Mouse (Mus musculus) lung, embryonic 15.5 days (tissue): Measurements from ENCODE around the gene Msi1. TPM values are rescaled to one million over a fixed set of nuclear protein-coding genes. Genes with fewer than 3 reads are reported as not detected.

Experiments
- ATAC-seq: fragments of 200-750 bp; cut with Nextera tagmentation; 2 replicates; pipeline ENCODE4 v1.8.0; 2017; ENCODE audit warnings: moderate number of reproducible peaks, borderline replicate concordance; ENCODE audit not compliant: low FRiP score, low TSS enrichment; ENCODE audit errors: extremely low read depth
- H3K27ac ChIP-seq: fragments of 300-500 bp; sonication (generic); 2 replicates; pipeline ENCODE4 v1.5.1; 2015; ENCODE audit warnings: moderate library complexity, mild to moderate bottlenecking, inconsistent platforms
- H3K27me3 ChIP-seq: fragments of 300-500 bp; sonication (generic); 2 replicates; pipeline ENCODE4 v1.6.1; 2015; ENCODE audit warnings: inconsistent platforms
- H3K36me3 ChIP-seq: fragments of 300-500 bp; sonication (generic); 2 replicates; pipeline ENCODE4 v1.6.1; 2015; ENCODE audit warnings: inconsistent platforms
- H3K4me1 ChIP-seq: fragments of 300-500 bp; sonication (generic); 2 replicates; pipeline ENCODE4 v1.6.1; 2015; ENCODE audit warnings: inconsistent platforms
- H3K4me2 ChIP-seq: fragments of 300-500 bp; sonication (generic); 2 replicates; pipeline ENCODE4 v1.6.1; 2015; ENCODE audit warnings: inconsistent platforms, mild to moderate bottlenecking, moderate library complexity
- H3K4me3 ChIP-seq: fragments of 300-500 bp; sonication (generic); 2 replicates; pipeline ENCODE4 v1.5.1; 2015; ENCODE audit warnings: mild to moderate bottlenecking, inconsistent platforms
- H3K9ac ChIP-seq: fragments of 300-500 bp; sonication (generic); 2 replicates; pipeline ENCODE4 v1.6.1; 2015; ENCODE audit warnings: inconsistent platforms
- H3K9me3 ChIP-seq: fragments of 300-500 bp; sonication (generic); 2 replicates; pipeline ENCODE4 v1.6.1; 2016; ENCODE audit warnings: inconsistent platforms
- WGBS: fragments of 180-500 bp; shearing (Covaris S2); methylation state at CpG from one replicate; pipeline ENCODE4 v1.1.7; 2015; 5-methylcytosine and 5-hydroxymethylcytosine counted together
- polyA plus RNA-seq: library from polyadenylated mRNA; unstranded; fragments of >200 nt; fragmentation: Nextera tagmentation; extraction: Ambion mirVana; gene quantifications from 2 replicates; pipeline ENCODE4 v1.2.1, GENCODE M21; 2015

The Msi1 gene
- polyA plus RNA-seq, 1 experiment from 2014 or later, result 9.4 TPM

- Histone ChIP-seq H3K27me3 (peaks cover 7% of the 10 kb centered on the region; the same call in 1 of the 2 replicates), H3K4me3 (no peak overlapping the region), H3K9me3 (no peaks in the 10 kb centered on the region), H3K4me2 (peak overlapping the region; percentile 16; the same call in 1 of the 2 replicates), H3K36me3 (no peaks in the 10 kb centered on the region), H3K27ac (no peak overlapping the region), H3K4me1 (0 out of 2 replicates have a peak, but pooled peaks cover 5% of the 10 kb centered on the region), H3K9ac (no peak overlapping the region)
- WGBS, result 19% methylated on average over 9 of the region's 9 CpGs
- ATAC-seq, result no peak
Observed at GRCm38 (mm10) chr5:115408110-115408509, 21.3 kb upstream of the Msi1 start.

GRCm38 (mm10) chr5:115415111-115416085 is 14.0 kb upstream of the Msi1 start:
- H3K4me3 ChIP-seq, result peak overlapping the region; percentile 27
- peaks cover 4% of the 10 kb centered on the region; the same call in 1 of the 2 replicates for H3K4me1 ChIP-seq
- H3K4me2 ChIP-seq, result peak overlapping the region; percentile 52
- H3K27ac ChIP-seq, result no peak overlapping the region
- peak overlapping the region; percentile 3; the same call in 1 of the 2 replicates for H3K9ac ChIP-seq
- peak; percentile 28; the same call in 1 of the 2 replicates for ATAC-seq
- no peaks in the 10 kb centered on the region for H3K36me3 ChIP-seq
- 38% methylated on average over 24 of the region's 24 CpGs for WGBS
- no peaks in the 10 kb centered on the region for H3K9me3 ChIP-seq
- no peaks in the 10 kb centered on the region for H3K27me3 ChIP-seq

GRCm38 (mm10) chr5:115428831-115429358 is 504 bp upstream of the Msi1 start:
- Histone ChIP-seq H3K4me1 (peaks cover 23% of the 10 kb centered on the region), H3K9ac (peak overlapping the region; percentile 95), H3K27me3 (peaks cover 32% of the 10 kb centered on the region), H3K36me3 (no peaks in the 10 kb centered on the region), H3K4me2 (peak overlapping the region; percentile 94), H3K4me3 (peak overlapping the region; percentile 97), H3K9me3 (no peaks in the 10 kb centered on the region), H3K27ac (no peak overlapping the region)
- no peak for ATAC-seq
- WGBS, result 2% methylated on average over 20 of the region's 20 CpGs

- Histone ChIP-seq H3K4me2 (peak overlapping the region; percentile 94), H3K9me3 (no peaks in the 10 kb centered on the region), H3K27me3 (peaks cover 32% of the 10 kb centered on the region), H3K4me3 (peak overlapping the region; percentile 97), H3K4me1 (peaks cover 25% of the 10 kb centered on the region), H3K9ac (peak overlapping the region; percentile 95), H3K27ac (peak overlapping the region; percentile 55), H3K36me3 (no peaks in the 10 kb centered on the region)
- peak; percentile 30; the same call in 1 of the 2 replicates for ATAC-seq
- under 1% methylated on average over 53 of the region's 73 CpGs for WGBS
Observed at GRCm38 (mm10) chr5:115430187-115430960, 975 bp downstream of the Msi1 start.

GRCm38 (mm10) chr5:115431061-115431897 is 1.9 kb downstream of the Msi1 start:
- Histone ChIP-seq H3K4me3 (peak overlapping the region; percentile 97), H3K4me2 (peak overlapping the region; percentile 94), H3K27me3 (peaks cover 32% of the 10 kb centered on the region), H3K27ac (no peak overlapping the region), H3K9ac (peak overlapping the region; percentile 95; the same call in 1 of the 2 replicates), H3K36me3 (no peaks in the 10 kb centered on the region), H3K9me3 (no peaks in the 10 kb centered on the region), H3K4me1 (peaks cover 34% of the 10 kb centered on the region)
- ATAC-seq, result no peak
- 15% methylated on average over 14 of the region's 14 CpGs for WGBS

GRCm38 (mm10) chr5:115431898-115432259 is 2.5 kb downstream of the Msi1 start:
- no peak overlapping the region for H3K4me3 ChIP-seq

GRCm38 (mm10) chr5:115432395-115432794 is 3.0 kb downstream of the Msi1 start:
- no peak for ATAC-seq
- Histone ChIP-seq H3K4me2 (no peak overlapping the region), H3K9ac (no peak overlapping the region), H3K4me3 (no peak overlapping the region), H3K9me3 (no peaks in the 10 kb centered on the region), H3K4me1 (peaks cover 42% of the 10 kb centered on the region), H3K36me3 (no peaks in the 10 kb centered on the region), H3K27me3 (peaks cover 23% of the 10 kb centered on the region), H3K27ac (no peak overlapping the region)
- WGBS, result 75% methylated on average over 11 of the region's 11 CpGs

More at GRCm38 (mm10) chr5:115431898-115432259, 2.5 kb downstream of the Msi1 start:
- Histone ChIP-seq H3K36me3 (no peaks in the 10 kb centered on the region), H3K9me3 (no peaks in the 10 kb centered on the region), H3K27ac (no peak overlapping the region), H3K4me1 (peaks cover 40% of the 10 kb centered on the region), H3K9ac (no peak overlapping the region), H3K27me3 (peaks cover 28% of the 10 kb centered on the region), H3K4me2 (peak overlapping the region; percentile 94; the same call in 1 of the 2 replicates)
- whole genome bisulfite sequencing, result 28% methylated on average over 7 of the region's 7 CpGs
- ATAC-seq, result no peak

GRCm38 (mm10) chr5:115433191-115433590 is 3.8 kb downstream of the Msi1 start:
- Histone ChIP-seq H3K27me3 (peaks cover 15% of the 10 kb centered on the region), H3K4me1 (peaks cover 42% of the 10 kb centered on the region)
- WGBS, result 83% methylated on average over 8 of the region's 8 CpGs

GRCm38 (mm10) chr5:115434280-115434852 is 5.0 kb downstream of the Msi1 start:
- Histone ChIP-seq H3K9me3 (no peaks in the 10 kb centered on the region), H3K4me1 (peaks cover 34% of the 10 kb centered on the region), H3K27me3 (0 out of 2 replicates have a peak, but pooled peaks cover 4% of the 10 kb centered on the region), H3K4me2 (no peak overlapping the region), H3K9ac (no peak overlapping the region), H3K36me3 (peaks cover 4% of the 10 kb centered on the region; the same call in 1 of the 2 replicates), H3K27ac (no peak overlapping the region), H3K4me3 (no peak overlapping the region)
- no peak for ATAC-seq
- 64% methylated on average over 11 of the region's 11 CpGs for WGBS

More at GRCm38 (mm10) chr5:115433191-115433590, 3.8 kb downstream of the Msi1 start:
- ATAC-seq, result no peak
- Histone ChIP-seq H3K27ac (no peak overlapping the region), H3K36me3 (no peaks in the 10 kb centered on the region), H3K4me3 (no peak overlapping the region), H3K9me3 (no peaks in the 10 kb centered on the region), H3K4me2 (no peak overlapping the region), H3K9ac (no peak overlapping the region)

GRCm38 (mm10) chr5:115434853-115435754 is 5.7 kb downstream of the Msi1 start:
- no peak for ATAC-seq
- Histone ChIP-seq H3K4me2 (no peak overlapping the region), H3K27ac (no peak overlapping the region), H3K9ac (no peak overlapping the region), H3K36me3 (peaks cover 4% of the 10 kb centered on the region; the same call in 1 of the 2 replicates), H3K4me3 (no peak overlapping the region), H3K27me3 (no peaks in the 10 kb centered on the region), H3K4me1 (peaks cover 34% of the 10 kb centered on the region), H3K9me3 (no peaks in the 10 kb centered on the region)
- 58% methylated on average over 14 of the region's 15 CpGs for WGBS
